Comparison of ENCODE assay signal across 21 mouse cellular contexts in genomic region chr5:133198546-133198945, GRCm38 (mm10).
A peak's percentile ranks its signal among the peaks of the same experiment; 100 is the strongest.
DNase-seq lines count a peak whose midpoint lies in the region; ATAC-seq lines count a peak whose summit lies in the region.
"Had no signal": no experiment of that assay in that cellular context is flagged by ENCODE, and none has a peak within 500 bp of the region (broad histone marks: within the 10 kb centered on the region; RNA-seq: fewer than 3 reads in every experiment).

No protein-coding gene starts in this region.

- no peak for ATAC-seq in monocyte, adult 5-6 weeks (replicated peaks; ENCODE audit: insufficient number of reproducible peaks, low FRiP score, low TSS enrichment, poor library complexity, severe bottlenecking)
- ATAC-seq: activated CD4-positive, CD25-positive, alpha-beta regulatory T cell, adult 4 months; CD4-positive, CD25-positive, alpha-beta regulatory T cell, adult 4 months; Patski had no signal

- peak; percentile 14 for DNase-seq in Muller cell, postnatal 12 days (ENCODE audit: inconsistent ontology term)
- DNase-seq in brain, adult 2 months (ENCODE audit: low read depth, low spot score), result peak; percentile 51
- peak; percentile 12 for DNase-seq in telencephalon, adult 2 months (ENCODE audit: low read depth, low spot score)
- DNase-seq in right cerebral cortex, postnatal 36 days (ENCODE audit: low spot score in 2 of 2), result no peak
- DNase-seq in testis, postnatal 14 days (ENCODE audit: low spot score), result no peak
- DNase-seq: adrenal gland, adult 2 months; adrenal gland, adult 8-10 months; adrenal gland, postnatal 10 days; adrenal gland, postnatal 14 days; adrenal gland, postnatal 25 days; adrenal gland, postnatal 36 days; B cell, adult 2 months; cerebellum, adult 11 months; cerebellum, adult 11-12 months; cerebellum, adult 18-20 months; cerebellum, adult 2 months; cerebellum, adult 8-10 months had no signal

Comparison
In these comparisons a context has a peak if more than half of its experiments do, and no peak if none do; other contexts are left out.
1. DNase-seq: peak in Muller cell, postnatal 12 days (single experiment), brain, adult 2 months (single experiment) and telencephalon, adult 2 months (single experiment); none in right cerebral cortex, postnatal 36 days (0 of 2) and testis, postnatal 14 days (single experiment).